Mouse (Mus musculus) thymus, adult 2 months (tissue): Measurements from ENCODE around the gene Plekha6.

Source experiments
- CTCF ChIP-seq: fragments of 200-500 bp; IDR thresholded peaks from 2 replicates; pipeline ENCODE4 v1.5.1; 2012; ENCODE audit warnings: mild to moderate bottlenecking, control low read depth, low read length, moderate library complexity, borderline replicate concordance; ENCODE audit not compliant: control insufficient read depth, poor library complexity, insufficient read depth; ENCODE audit errors: extremely low read depth
- POLR2A ChIP-seq: fragments of 200-500 bp; IDR thresholded peaks from 2 replicates; pipeline ENCODE4 v1.6.1; 2012; ENCODE audit warnings: mild to moderate bottlenecking, low read length, control low read depth, moderate library complexity; ENCODE audit not compliant: control insufficient read depth, poor library complexity, insufficient read depth; ENCODE audit errors: extremely low read depth

DNA sequence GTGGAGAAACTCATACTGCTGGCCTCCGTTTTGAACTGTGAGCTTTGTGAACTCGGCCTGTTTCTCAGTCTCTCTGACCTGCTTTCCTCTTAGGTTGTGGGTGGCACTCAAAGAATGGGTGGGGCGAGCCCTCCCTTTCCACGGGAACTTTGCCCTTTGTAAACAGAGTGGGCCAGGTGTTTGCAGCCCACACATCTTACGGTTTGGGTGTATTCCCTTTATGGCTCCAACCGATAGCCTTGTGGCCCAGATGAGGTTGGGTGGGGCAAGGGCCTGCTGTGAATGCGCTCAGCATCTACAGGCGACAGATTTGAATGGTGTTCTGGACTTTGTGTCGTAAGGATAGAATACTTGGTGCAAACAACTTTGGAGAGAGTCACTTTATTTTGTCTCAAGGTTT lies 26.5 kb downstream of the Plekha6 start:
- no peak for TF ChIP-seq CTCF
- no peak for TF ChIP-seq POLR2A
